Mouse (Mus musculus) CH12F3 (cell line): ENCODE results near the gene Spata31d1b.

Experiments
- in situ Hi-C: fragments of 300-500 bp; cut with MboI; formaldehyde crosslinking; loops from 2 replicates; pipeline ENCODE4 v1.14.3; 2020; ENCODE audit warnings: low sequenced_read_pairs

The Spata31d1b gene

GRCm38 (mm10) chr13:59741697-59742096 lies 29.6 kb downstream of the Spata31d1b start:
- in situ Hi-C loops = loop anchor here (25.0 kb wide), 1 partner anchor 304 kb away; no protein-coding TSS in a partner anchor

DNA sequence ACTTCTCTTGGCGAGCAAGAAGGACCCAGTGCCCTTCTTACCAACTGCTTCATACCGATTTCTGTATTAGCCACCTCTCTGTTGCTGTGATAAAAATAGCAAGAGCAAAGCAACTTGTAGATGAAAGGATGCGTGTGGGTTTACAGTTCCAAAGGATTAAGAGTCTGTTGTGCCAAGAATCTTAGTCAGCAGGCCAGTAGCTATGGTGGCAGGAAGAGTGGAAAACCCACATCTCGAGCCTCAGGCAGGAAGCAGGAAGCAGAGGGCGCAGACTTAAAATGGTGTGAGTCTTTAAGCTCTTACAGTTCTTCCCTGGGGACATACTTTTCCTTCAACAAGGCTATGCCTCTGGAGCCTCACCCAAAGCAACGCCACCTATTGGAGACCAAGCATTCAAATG lies 33.4 kb downstream of the Spata31d1b start:
- in situ Hi-C loops = loop anchor here (25.0 kb wide), 1 partner anchor 308 kb away; no protein-coding TSS in a partner anchor

- in situ Hi-C loops = loop anchor here (25.0 kb wide), 1 partner anchor 309 kb away; no protein-coding TSS in a partner anchor
Observed at GRCm38 (mm10) chr13:59746164-59746563, 34.1 kb downstream of the Spata31d1b start.

GRCm38 (mm10) chr13:59746711-59747110 lies 34.6 kb downstream of the Spata31d1b start, which contains the start of gene 1700014D04Rik:
Gene 1700014D04Rik (minus strand): TSS chr13:59746752.
- in situ Hi-C loops = loop anchor here (25.0 kb wide), 1 partner anchor 309 kb away; no protein-coding TSS in a partner anchor

- in situ Hi-C loops = no loop called here
Observed at GRCm38 (mm10) chr13:59750310-59750709, 38.2 kb downstream of the Spata31d1b start.

GRCm38 (mm10) chr13:59756906-59757305 lies 44.8 kb downstream of the Spata31d1b start:
- in situ Hi-C loops = no loop called here

DNA sequence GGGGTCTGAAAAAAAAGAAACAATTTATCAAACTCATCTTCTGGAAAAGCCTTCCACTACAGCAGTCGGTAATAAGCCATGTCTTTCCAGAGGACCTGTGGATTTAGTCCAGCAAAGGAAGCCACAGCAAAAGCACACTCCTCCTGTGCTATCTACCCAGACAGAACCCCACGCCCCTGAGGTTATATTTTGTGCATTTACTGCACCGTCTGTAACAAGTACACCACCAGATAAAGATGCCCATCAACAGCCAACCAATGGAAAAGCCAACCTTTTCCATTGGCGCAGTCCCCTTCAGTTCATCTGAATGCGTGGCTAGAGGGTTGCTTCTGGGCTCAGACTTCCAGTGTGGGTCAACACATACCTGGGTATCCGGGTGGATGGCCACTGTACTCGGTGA lies 50.7 kb downstream of the Spata31d1b start:
- in situ Hi-C loops = no loop called here

- in situ Hi-C loops = no loop called here
Observed at GRCm38 (mm10) chr13:59766786-59767515, 54.9 kb downstream of the Spata31d1b start.

GRCm38 (mm10) chr13:59768531-59768930 lies 56.4 kb downstream of the Spata31d1b start:
- in situ Hi-C loops = no loop called here
